Mouse (Mus musculus) E14TG2a.4 (cell line): ENCODE measurements around the gene Ercc2.

Experiments used
- CTCF ChIP-seq: conservative IDR thresholded peaks from 2 replicates; pipeline ENCODE4 v1.5.1; 2014; ENCODE audit warnings: low read length
- NANOG ChIP-seq: IDR thresholded peaks from 2 replicates; pipeline ENCODE4 v1.6.1; 2014; ENCODE audit warnings: borderline replicate concordance, low read length, mixed read lengths

- no peak for TF ChIP-seq CTCF
- TF ChIP-seq NANOG, result no peak
Measured at GRCm38 (mm10) chr7:19376019-19376418, 5.8 kb upstream of the Ercc2 start.
